Mouse (Mus musculus) embryonic fibroblast, embryonic 13.5 days (primary cell): ENCODE data around the gene Rnf115.

Source experiments
- CTCF ChIP-seq: IDR thresholded peaks from 2 replicates; pipeline ENCODE4 v1.5.1; 2011; ENCODE audit warnings: mild to moderate bottlenecking, control low read depth, low read length, moderate library complexity, borderline replicate concordance; ENCODE audit not compliant: insufficient read depth
- POLR2A ChIP-seq: IDR thresholded peaks from 2 replicates; pipeline ENCODE4 v1.6.1; 2011; ENCODE audit warnings: low read depth, mild to moderate bottlenecking, control low read depth, low read length, moderate library complexity

DNA sequence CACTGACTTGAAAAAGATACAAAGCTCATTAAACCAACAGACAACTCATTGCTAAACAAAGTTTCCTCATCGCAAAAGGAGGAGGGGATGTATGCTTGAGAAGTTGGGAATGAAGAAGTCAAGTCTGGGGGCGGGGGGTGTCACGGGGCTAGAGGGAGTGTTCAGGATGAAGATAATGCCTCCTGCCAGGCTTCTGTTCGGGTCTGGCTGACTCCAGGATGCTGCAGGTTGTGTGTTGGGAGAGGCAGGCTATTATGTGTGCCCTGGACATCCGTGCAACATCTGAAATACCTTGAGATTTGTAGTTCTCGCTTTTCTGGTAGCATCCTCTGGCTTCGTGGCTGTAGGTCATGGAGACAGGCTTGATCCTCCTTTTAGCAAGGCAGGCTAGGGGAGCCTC is 49.0 kb upstream of the Rnf115 start:
- TF ChIP-seq CTCF (no peak), POLR2A (no peak)
